Mouse (Mus musculus) hindbrain, embryonic 11.5 days (tissue): ENCODE data around the gene Wdsub1. TPM values are rescaled to one million over a fixed set of nuclear protein-coding genes. Genes with fewer than 3 reads are reported as not detected.

Experiments
- ATAC-seq: fragments of 200-750 bp; cut with Nextera tagmentation; 2 replicates; pipeline ENCODE4 v1.8.0; 2017; ENCODE audit warnings: mild to moderate bottlenecking, moderate TSS enrichment, moderate library complexity; ENCODE audit not compliant: low FRiP score
- DNase-seq: peaks from one replicate; pipeline ENCODE4 v3.0.0-alpha.2; 2015; ENCODE audit warnings: low spot score
- H3K27ac ChIP-seq: fragments of 300-500 bp; sonication (generic); 2 replicates; pipeline ENCODE4 v1.5.1; 2014; ENCODE audit warnings: mild to moderate bottlenecking, low read depth, low read length
- H3K27me3 ChIP-seq: fragments of 300-500 bp; sonication (generic); 2 replicates; pipeline ENCODE4 v1.6.1; 2014; ENCODE audit warnings: mild to moderate bottlenecking, low read length, moderate library complexity, mixed read lengths; ENCODE audit not compliant: control insufficient read depth, insufficient read depth
- H3K36me3 ChIP-seq: fragments of 300-500 bp; sonication (generic); 2 replicates; pipeline ENCODE4 v1.6.1; 2014; ENCODE audit warnings: mild to moderate bottlenecking, low read length, moderate library complexity, mixed read lengths; ENCODE audit not compliant: control insufficient read depth, insufficient read depth
- H3K4me1 ChIP-seq: fragments of 300-500 bp; sonication (generic); replicated peaks from 2 replicates; pipeline ENCODE4 v1.6.1; 2014; ENCODE audit warnings: low read length, mixed read lengths; ENCODE audit not compliant: control insufficient read depth, insufficient read depth
- H3K4me2 ChIP-seq: fragments of 300-500 bp; sonication (generic); replicated peaks from 2 replicates; pipeline ENCODE4 v1.6.1; 2014; ENCODE audit warnings: mild to moderate bottlenecking, low read depth, low read length
- H3K4me3 ChIP-seq: fragments of 300-500 bp; sonication (generic); 2 replicates; pipeline ENCODE4 v1.5.1; 2014; ENCODE audit warnings: low read depth, low read length
- H3K9ac ChIP-seq: fragments of 300-500 bp; sonication (generic); 2 replicates; pipeline ENCODE4 v1.6.1; 2014; ENCODE audit warnings: low read depth, low read length
- H3K9me3 ChIP-seq: fragments of 300-500 bp; sonication (generic); 2 replicates; pipeline ENCODE4 v1.6.1; 2016; ENCODE audit warnings: low read length; ENCODE audit not compliant: control insufficient read depth
- WGBS: fragments of 180-500 bp; shearing (Covaris S2); extraction: QIAGEN DNeasy Blood & Tissue Kit; methylation state at CpG from one replicate; pipeline ENCODE4 v1.1.7; 2014; 5-methylcytosine and 5-hydroxymethylcytosine counted together
- polyA plus RNA-seq: library from polyadenylated mRNA; unstranded; fragments of >200 nt; fragmentation: Nextera tagmentation; extraction: Ambion mirVana; gene quantifications from 2 replicates; pipeline ENCODE4 v1.2.1, GENCODE M21; 2014

The Wdsub1 gene
- polyA plus RNA-seq = 20.0 and 21.9 TPM in 2 replicates

DNA sequence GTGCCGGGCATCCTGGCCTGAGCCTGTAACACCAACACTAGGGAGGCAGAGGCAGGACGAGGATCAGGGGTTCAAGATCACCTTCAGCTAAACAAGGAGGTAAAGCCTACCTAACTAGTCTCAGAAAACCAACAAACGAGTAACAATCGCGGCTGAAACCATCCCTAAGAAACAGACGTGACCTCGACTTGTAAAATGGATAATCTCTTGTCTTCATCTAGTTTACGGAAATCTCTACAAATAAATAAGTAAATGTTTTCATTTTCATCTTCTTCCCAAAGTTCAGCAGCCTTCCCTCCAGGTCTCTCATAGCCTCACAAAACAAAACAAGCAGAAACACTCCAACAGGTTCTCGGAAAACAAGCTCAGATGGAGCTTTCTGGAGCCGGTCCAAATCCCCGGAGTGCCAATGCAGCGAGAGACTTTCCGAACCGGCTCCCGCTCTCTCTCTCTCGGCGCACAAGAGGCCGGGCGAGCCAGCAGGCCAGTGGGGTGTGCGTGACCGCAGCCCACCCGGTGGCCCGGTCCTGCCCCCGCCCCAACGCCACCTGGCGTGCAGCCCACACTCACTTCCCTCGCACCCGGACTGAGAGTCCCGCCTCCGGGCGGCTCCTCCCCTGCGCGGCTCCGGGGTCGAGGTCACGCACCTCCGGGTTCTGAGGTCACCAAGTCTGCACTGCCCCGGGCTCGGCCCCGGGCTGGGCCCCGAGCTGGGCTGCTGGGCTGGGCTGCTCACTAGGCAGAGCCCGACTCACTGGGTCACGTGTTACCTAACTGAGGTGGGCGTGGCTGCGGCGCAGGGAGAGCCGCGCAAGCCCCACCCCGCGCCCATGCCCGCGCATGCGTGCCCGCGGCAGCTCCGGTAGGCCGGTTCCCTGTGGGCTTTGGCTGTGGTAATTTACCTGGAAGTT is at the start of gene Wdsub1:
Gene Wdsub1 (minus strand): TSS at position 761 of the 911 bp plus-strand sequence.
- no peaks in the 10 kb centered on the region for H3K9me3 ChIP-seq
- peak within 1 kb of the TSS; percentile 83 for H3K4me2 ChIP-seq
- peak within 1 kb of the TSS; percentile 55 for H3K4me3 ChIP-seq
- H3K36me3 ChIP-seq = no peaks in the 10 kb centered on the region
- WGBS = 7% methylated on average over 57 of the region's 57 CpGs
- DNase-seq = peak; percentile 94
- ATAC-seq = peak; percentile 97
- H3K27ac ChIP-seq = no peak within 1 kb of the TSS
- peak within 1 kb of the TSS; percentile 64 for H3K9ac ChIP-seq
- H3K27me3 ChIP-seq = no peaks in the 10 kb centered on the region
- H3K4me1 ChIP-seq = no peaks in the 10 kb centered on the region

DNA sequence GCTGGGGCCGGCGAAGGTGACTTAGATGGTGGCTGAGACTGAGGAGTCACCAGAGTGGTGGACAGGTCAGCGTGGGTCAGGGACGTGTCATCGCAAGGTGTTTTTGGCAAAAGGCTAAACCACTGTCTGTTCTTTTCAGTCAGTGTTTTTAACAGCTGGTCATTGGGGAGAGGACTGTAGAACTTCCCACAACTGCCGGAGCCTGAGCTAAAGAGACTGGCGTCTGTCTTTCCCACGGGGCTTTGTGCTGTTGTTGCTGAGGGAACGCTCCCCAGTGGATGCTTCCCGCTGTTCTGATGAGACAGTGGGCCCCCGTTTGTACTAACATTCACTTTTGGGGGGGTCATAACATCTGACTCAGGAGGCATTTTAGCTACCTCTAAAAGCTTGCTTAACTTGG is 31.2 kb upstream of the Wdsub1 start:
- no peaks in the 10 kb centered on the region for H3K4me1 ChIP-seq
- H3K27me3 ChIP-seq = no peaks in the 10 kb centered on the region
- no peak overlapping the region for H3K4me3 ChIP-seq
- ATAC-seq (no peak), DNase-seq (no peak)
- no peak overlapping the region for H3K4me2 ChIP-seq
- 0 out of 2 replicates have a peak, but pooled peaks cover 3% of the 10 kb centered on the region for H3K36me3 ChIP-seq
- no peak overlapping the region for H3K27ac ChIP-seq
- H3K9ac ChIP-seq = no peak overlapping the region
- no peaks in the 10 kb centered on the region for H3K9me3 ChIP-seq
- WGBS = 83% methylated on average over 11 of the region's 11 CpGs

DNA sequence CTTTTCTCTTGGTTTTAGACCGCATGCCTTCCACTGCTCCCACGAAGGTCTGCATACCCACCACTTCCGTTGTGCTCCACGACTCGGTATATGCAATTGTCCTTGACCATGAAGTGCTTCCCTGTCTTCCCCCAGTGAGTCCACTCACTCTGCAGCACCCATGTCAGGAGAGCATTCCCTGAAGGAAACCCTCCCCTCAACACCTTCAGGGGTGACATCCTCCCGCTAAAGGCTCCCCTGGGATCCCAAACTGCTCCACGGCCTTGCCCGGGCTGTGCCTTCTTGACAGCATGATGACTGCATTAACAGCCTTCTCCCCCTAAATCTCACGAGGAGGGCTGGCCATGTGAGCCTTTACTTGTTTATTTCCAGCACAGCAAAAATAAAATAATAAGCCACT is 25.7 kb upstream of the Wdsub1 start:
- WGBS = 91% methylated on average over 9 of the region's 9 CpGs
- Histone ChIP-seq H3K27me3 (no peaks in the 10 kb centered on the region), H3K4me3 (no peak overlapping the region), H3K4me1 (no peaks in the 10 kb centered on the region), H3K36me3 (0 out of 2 replicates have a peak, but pooled peaks cover 2% of the 10 kb centered on the region), H3K9ac (no peak overlapping the region), H3K4me2 (no peak overlapping the region), H3K27ac (no peak overlapping the region), H3K9me3 (no peaks in the 10 kb centered on the region)
- DNase-seq = no peak
- ATAC-seq = no peak

DNA sequence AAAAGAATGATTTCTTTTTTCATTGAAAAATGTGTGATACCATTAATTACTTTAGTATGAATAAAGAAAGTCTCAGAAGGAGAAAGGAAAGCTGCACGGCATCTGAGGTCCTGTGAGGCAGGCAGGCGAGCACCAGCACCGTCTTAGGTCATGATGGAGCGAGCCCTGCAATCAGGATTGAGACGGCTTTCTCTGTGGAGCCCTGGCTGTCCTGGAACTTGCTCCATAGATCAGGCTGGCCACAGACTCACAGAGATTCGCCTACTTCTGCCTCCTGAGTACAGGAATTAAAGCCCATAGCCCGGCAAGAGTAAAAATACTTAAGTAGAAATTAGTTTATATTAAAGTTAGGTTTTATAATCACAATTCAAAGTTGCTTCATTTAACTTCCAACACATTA is 21.6 kb upstream of the Wdsub1 start:
- no peak overlapping the region for H3K4me3 ChIP-seq
- WGBS = 85% methylated on average over 7 of the region's 7 CpGs
- peaks cover 5% of the 10 kb centered on the region; the same call in 1 of the 2 replicates for H3K36me3 ChIP-seq

DNA sequence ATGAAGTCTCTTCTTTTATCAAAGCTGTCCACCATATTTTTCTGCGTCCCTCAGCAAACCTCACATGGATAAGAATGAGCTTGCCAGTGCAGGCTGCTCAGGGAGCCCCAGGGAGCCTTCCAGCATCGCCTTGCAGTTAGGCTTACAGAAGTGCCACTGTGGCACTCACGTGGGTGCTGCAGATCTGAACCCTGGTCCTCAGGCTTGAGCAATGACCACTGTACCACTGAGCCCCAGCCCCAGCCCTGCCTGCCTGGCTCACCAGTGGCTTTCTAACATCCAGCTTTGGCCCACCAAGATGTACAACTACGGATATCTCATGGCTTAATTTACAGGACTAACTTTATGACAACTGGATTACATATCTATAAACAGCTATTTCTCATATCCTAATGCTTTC is 16.3 kb upstream of the Wdsub1 start:
- Histone ChIP-seq H3K36me3 (peaks cover 3% of the 10 kb centered on the region; the same call in 1 of the 2 replicates), H3K4me2 (no peak overlapping the region), H3K4me3 (no peak overlapping the region), H3K9me3 (no peaks in the 10 kb centered on the region), H3K4me1 (no peaks in the 10 kb centered on the region), H3K27me3 (no peaks in the 10 kb centered on the region), H3K9ac (no peak overlapping the region), H3K27ac (no peak overlapping the region)
- WGBS = 78% methylated on average over 4 of the region's 4 CpGs
- ATAC-seq (no peak), DNase-seq (no peak)

More for the DNA sequence above, 21.6 kb upstream of the Wdsub1 start:
- Histone ChIP-seq H3K9me3 (no peaks in the 10 kb centered on the region), H3K27me3 (no peaks in the 10 kb centered on the region), H3K27ac (no peak overlapping the region), H3K4me1 (no peaks in the 10 kb centered on the region), H3K9ac (no peak overlapping the region), H3K4me2 (no peak overlapping the region)
- ATAC-seq (no peak), DNase-seq (no peak)

DNA sequence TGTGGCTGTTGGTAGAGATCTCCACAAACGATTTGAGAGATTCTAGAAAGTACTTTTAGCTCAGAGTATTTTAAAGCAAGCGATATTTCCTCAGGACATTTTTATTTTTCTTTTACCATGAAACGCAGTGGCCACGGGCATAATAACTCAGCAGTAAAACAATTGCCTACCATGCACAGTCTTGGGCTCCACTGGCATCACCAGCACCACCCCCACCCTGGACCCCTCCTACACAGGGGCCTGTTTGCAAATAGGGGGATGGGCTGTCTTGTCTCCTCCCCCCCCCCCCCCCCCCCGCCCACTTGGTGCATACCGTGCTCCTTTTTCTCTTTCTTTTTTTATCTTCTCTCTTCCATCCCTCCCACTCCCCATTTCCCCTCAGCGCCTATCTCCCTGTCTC is 15.7 kb upstream of the Wdsub1 start:
- Histone ChIP-seq H3K4me3 (no peak overlapping the region), H3K9me3 (no peaks in the 10 kb centered on the region), H3K4me2 (no peak overlapping the region), H3K27ac (no peak overlapping the region), H3K9ac (no peak overlapping the region), H3K36me3 (peaks cover 3% of the 10 kb centered on the region; the same call in 1 of the 2 replicates), H3K27me3 (no peaks in the 10 kb centered on the region), H3K4me1 (no peaks in the 10 kb centered on the region)
- ATAC-seq (no peak), DNase-seq (no peak)
- WGBS = 93% methylated on average over 5 of the region's 7 CpGs

DNA sequence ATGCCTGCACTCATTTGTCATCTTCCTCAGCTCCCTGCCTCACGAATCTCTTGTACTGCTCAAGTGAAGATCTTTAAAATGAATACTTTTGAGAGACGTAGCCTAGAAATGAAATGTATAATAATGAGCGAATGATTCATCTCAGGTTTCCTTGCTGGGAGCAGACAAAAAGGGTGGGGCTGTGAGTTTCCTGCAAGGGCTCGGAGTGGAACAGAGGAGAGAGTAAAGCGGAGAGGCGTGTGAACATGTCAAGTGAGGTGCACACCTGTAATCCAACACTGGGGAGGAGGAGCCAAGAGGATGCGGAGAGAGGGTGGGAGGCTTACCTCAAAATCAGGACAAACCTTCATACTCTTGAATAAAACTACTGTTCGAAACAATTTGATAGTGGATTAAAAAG is 14.4 kb upstream of the Wdsub1 start:
- no peaks in the 10 kb centered on the region for H3K4me1 ChIP-seq

DNA sequence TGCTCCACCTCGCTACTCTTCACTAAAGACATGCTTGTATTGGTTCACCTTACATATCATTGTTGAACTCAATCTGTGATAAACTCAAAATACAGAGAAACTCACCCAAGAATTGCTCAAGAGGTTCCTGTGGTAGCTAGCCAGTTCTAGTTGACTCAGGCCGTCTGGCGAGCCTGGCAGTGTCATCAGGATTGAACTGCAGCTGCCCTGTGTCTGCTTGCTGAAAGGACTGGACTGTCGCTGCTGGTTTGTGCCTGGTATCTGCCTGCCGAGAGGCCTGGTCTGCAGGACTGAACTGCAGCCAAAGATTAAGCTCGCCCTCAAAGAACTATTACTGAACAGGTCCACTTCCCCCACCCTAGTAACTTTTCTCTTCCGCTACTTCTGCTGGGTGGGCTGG is 14.0 kb upstream of the Wdsub1 start:
- ATAC-seq = no peak
- H3K4me3 ChIP-seq = no peak overlapping the region
- DNase-seq = no peak
- H3K4me2 ChIP-seq = no peak overlapping the region
- H3K36me3 ChIP-seq = peaks cover 3% of the 10 kb centered on the region; the same call in 1 of the 2 replicates
- H3K27me3 ChIP-seq = no peaks in the 10 kb centered on the region
- no peaks in the 10 kb centered on the region for H3K9me3 ChIP-seq
- 84% methylated on average over 7 of the region's 7 CpGs for WGBS
- no peak overlapping the region for H3K27ac ChIP-seq
- no peak overlapping the region for H3K9ac ChIP-seq
- H3K4me1 ChIP-seq = no peaks in the 10 kb centered on the region

More for the DNA sequence above, 14.4 kb upstream of the Wdsub1 start:
- Histone ChIP-seq H3K9me3 (no peaks in the 10 kb centered on the region), H3K4me3 (no peak overlapping the region), H3K36me3 (peaks cover 3% of the 10 kb centered on the region; the same call in 1 of the 2 replicates), H3K27me3 (no peaks in the 10 kb centered on the region), H3K9ac (no peak overlapping the region), H3K4me2 (no peak overlapping the region), H3K27ac (no peak overlapping the region)
- WGBS = 82% methylated on average over 8 of the region's 8 CpGs
- no peak for ATAC-seq
- DNase-seq = no peak

DNA sequence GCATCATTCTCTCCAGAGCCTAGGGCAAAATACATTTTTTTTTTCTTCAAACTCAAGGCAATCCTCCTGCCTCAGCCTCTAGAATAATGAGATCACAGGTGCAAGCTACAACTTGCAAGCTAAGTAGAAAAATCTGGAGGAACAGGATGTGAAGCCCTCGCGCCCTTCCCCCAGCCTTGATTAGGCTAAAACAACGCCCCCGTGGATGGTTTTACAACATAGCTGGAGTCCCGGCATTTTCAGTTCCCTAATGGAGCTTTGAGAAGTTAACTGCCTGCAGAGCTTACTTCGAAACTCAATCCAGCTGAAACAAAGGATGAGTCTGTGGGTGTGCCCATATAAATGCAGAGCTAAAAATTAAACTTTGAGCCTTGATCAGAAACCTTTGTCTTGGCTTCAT is 7.3 kb upstream of the Wdsub1 start:
- Histone ChIP-seq H3K9me3 (no peaks in the 10 kb centered on the region), H3K4me2 (no peak overlapping the region), H3K27ac (no peak overlapping the region), H3K36me3 (no peaks in the 10 kb centered on the region), H3K9ac (no peak overlapping the region), H3K27me3 (no peaks in the 10 kb centered on the region), H3K4me1 (no peaks in the 10 kb centered on the region), H3K4me3 (no peak overlapping the region)
- ATAC-seq (no peak), DNase-seq (no peak)
- 92% methylated on average over 6 of the region's 6 CpGs for WGBS
